Mouse (Mus musculus): ENCODE measurements around the gene Ebi3. TPM values are rescaled to one million over a fixed set of nuclear protein-coding genes. Genes with fewer than 3 reads are reported as not detected.
"Not testable (repeated sequence)": the region's sequence is repeated elsewhere in the genome, so short reads cannot be mapped to it uniquely, and the experiment has no call there.

Ebi3 gene
- polyA plus RNA-seq (2012; rRNA removed), result 2.9 and 3.1 TPM in 2 replicates

- no peak for DNase-seq (ENCODE audit: low spot score)
Measured at GRCm38 (mm10) chr17:55952447-55953027, at the start of gene Ebi3. Ebi3 (plus strand) TSS chr17:55952640.

DNA sequence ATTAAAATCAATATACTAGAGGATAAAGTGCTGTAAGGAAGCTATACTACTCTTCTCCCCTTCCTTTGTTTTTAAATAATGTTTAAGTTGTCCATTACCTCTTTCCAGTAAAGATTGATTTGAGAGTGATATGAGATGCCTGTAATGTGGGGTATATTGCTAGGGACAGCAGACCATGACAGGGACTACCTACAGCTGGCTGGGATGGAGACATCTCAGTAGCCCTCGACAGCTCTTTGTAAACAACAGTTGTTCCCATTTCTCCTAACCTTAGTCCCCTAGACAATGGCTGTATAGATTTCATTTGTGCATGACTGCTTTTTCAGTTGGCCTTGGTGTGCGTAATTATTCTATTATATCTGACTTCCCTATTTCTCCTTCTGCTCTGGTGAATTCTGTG, 49.4 kb upstream of the Ebi3 start:
- DNase-seq (ENCODE audit: low spot score), result no peak

DNA sequence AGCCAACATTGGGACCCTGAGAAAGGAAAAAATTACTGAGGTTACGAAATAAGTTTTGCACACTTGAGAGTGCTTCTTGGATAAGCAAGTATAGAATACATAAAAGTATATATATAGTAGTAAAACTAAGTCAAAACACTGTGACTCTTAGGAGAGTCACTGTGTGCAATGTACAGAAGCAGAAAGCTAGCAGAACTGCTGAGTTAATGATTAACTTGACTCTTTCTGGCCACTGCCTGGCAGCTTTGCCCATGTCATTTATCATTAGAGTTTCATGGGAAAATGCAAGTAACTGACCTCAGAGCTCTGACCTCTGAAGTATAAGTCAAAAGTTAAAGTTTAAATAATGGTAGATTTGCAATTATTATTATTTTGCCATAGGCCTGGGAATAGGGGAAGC, 48.8 kb upstream of the Ebi3 start:
- no peak for DNase-seq (ENCODE audit: low spot score)

DNA sequence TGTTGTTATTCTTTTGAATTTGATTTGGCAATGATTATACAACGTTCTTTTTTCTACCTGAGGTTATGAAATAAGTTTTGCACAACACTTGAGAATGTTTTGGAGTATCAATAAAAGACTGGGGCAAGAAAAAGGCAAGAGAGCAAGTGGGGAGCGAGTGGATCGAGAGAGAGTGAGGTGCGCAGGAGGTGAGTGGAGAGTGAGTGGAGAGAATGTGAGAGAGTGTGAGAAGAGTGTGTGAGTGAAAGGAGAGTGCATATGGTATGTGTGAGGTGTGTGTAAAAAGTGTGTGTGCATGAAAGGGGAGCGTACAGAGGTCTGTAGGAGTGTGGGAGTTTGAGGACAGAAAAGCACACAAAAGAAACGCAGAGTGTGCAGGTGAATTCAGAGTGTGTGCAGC, 48.3 kb upstream of the Ebi3 start:
- DNase-seq (ENCODE audit: low spot score), result no peak

- no peak for DNase-seq (ENCODE audit: low spot score)
Measured at GRCm38 (mm10) chr17:55906669-55907068, 45.8 kb upstream of the Ebi3 start.

DNA sequence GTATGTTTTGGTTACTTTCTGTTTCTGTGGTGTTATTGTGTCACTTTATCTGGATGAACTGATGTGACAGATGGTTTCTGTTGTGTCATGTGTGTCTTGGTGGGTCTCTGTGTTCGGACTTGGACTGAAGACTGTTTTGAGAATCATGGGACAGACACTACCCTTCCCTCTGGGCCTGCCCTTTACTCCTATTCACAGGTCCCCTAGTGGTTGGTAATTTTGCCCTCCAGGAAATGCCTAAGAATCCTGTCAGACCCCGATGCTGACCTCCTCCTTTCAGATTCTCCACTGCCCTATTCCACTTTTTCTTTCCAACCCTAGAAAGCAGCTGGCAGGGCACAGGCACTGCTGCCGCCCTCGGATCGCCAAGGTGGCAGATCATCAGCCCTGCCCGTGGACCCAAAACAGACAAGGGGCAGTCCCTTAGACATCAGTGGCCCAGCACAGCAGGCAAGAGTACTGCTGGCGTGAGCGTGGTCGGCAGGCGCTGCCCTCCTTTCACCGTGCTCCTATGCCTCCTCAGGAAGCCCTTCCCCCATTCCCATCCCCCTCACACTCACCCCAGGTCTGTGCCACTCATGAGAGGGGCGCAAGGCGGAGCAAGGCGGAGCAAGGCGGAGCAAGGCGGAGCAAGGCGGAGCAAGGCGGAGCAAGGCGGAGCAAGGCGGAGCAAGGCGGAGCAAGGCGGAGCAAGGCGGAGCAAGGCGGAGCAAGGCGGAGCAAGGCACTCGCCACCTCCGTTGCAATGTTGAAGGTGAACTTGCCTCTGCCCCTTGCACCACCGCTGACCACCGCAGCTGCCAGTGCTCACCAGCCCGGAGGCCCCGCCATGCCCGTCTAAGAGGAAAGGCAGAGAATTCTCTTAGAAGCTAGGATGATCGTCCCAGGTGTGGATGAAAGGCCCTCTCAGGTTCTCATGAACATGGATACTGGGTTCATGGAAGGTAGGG, 20.6 kb upstream of the Ebi3 start:
- no peak for DNase-seq (ENCODE audit: low spot score)

DNA sequence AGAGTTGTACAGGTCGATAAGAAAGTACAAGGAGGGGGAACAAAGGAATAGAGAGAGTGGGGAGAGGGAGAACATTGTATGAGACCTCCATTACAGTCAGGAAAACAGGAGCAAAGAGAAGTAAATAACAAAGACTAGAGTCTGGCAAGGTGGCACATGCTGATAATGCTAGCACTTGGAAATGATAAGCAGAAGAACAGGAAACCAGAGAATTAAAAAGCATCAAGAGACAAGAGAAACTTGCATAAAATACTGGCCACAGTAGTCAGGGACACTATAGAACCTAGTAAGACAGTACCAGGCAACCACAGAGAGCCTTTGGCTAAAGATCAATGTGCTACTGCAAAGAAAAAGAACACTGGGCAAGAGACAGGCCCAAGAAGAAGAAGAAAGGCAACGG, 19.8 kb upstream of the Ebi3 start:
- no peak for DNase-seq (ENCODE audit: low spot score)

- DNase-seq (ENCODE audit: low spot score), result no peak
Measured at GRCm38 (mm10) chr17:55933191-55933590, 19.2 kb upstream of the Ebi3 start.

DNA sequence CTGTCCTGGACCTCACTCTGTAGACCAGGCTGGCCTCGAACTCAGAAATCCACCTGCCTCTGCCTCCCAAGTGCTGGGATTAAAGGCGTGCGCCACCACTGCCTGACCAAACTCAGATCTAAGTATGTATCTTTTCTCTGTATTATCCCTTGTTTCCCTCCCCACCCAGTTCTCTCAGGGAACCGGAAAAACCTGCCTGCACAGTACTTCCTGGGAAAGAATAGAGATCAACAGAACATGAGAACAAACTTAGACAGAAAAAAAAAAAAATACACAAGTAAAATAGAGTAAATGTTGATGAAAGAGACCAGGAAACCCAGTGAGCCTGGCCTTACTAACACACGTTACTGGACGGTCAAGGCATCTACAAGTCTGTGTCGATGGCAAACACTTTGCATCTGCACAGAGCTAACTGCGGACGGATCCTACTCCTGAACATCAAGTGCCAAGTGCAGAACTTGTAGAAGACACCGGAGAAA, 8.0 kb upstream of the Ebi3 start:
- DNase-seq (ENCODE audit: low spot score), result not testable (repeated sequence)

- peak; percentile 77 for DNase-seq (ENCODE audit: low spot score)
Measured at GRCm38 (mm10) chr17:55944866-55945682, 7.4 kb upstream of the Ebi3 start.

DNA sequence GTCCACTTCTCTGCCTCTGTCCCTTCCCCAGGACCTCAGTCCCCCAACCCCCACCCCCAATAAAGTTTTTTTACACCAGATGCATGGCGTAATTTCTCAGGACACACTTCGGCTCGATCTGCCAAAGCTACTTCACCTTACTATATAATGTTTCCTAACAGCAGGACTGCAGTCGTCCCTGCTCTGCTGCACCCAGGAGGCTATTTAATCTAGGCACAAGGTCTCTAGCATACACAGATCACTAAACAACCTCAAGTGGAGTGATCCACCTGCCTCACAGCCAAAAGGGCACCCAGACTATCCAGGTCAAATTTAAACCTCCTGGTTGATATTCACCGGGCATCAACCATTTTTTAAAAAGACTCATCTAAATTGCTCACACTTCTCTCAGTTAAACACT, 6.7 kb upstream of the Ebi3 start:
- no peak for DNase-seq (ENCODE audit: low spot score)

DNA sequence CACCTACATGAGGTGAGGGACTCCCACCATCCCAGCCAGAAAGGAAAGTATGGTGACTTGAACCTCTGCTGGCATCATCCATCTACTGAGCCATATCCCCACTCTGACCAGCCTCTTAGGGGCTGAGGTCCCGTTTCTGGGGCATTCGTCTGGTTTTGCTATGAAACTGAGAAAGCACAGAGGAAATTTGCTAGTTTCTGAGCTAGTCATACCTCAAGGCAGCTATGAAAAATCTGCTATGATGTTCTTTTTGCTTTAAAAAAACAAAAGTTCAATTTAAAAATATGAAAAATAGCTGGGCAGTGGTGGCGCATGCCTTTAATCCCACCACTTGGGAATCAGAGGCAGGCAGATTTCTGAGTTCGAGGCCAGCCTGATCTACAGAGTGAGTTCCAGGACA, 3.8 kb upstream of the Ebi3 start:
- no peak for DNase-seq (ENCODE audit: low spot score)

DNA sequence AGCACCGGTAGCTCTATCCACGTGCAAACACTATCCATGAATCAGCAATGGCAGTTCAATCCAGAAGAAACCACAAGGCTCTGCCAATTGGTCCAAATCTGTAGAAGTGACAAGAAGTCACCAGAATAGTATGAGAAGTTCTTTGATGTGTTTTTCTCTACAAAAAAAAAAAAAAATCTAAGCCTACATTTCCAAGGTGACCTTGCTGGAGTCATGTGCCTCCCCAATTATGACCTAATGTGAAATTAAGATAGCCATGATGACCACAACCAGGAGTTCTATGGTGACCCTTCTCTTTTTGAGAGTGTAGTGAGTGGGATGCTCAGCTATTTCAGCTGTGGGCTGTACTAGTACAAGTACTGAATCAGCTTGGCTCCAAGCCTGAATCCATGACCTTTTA, 3.0 kb upstream of the Ebi3 start, which contains the start of gene Zfp119b:
Zfp119b (minus strand) TSS at position 101 of the 400 bp plus-strand sequence.
- DNase-seq (ENCODE audit: low spot score), result no peak

DNA sequence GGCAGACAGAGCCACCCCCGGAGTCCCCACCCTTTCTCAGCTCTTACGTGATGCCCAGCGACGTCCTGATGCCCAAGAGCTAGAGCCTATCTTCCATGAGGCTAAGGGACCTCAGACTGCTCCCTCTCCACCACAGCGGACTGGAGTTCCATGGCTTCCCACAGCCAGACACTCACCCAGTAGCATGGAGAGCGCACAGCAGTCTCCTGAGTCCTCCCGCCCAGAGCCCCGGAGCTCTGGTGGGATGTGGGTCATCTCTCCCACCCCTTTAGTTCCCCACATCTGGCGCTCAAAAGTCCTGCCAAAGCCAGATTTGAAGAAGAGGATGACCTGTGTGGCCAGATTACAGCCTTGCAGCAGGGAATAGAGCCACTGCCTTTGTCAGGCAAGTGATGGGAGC, 1.8 kb upstream of the Ebi3 start:
- DNase-seq (ENCODE audit: low spot score), result no peak

- DNase-seq (ENCODE audit: low spot score), result no peak
Measured at GRCm38 (mm10) chr17:55952041-55952440, 399 bp upstream of the Ebi3 start.

GRCm38 (mm10) chr17:55953751-55954150, 1.3 kb downstream of the Ebi3 start:
- DNase-seq (ENCODE audit: low spot score), result no peak

- DNase-seq (ENCODE audit: low spot score), result no peak
Measured at GRCm38 (mm10) chr17:55954229-55954628, 1.8 kb downstream of the Ebi3 start.

- DNase-seq (ENCODE audit: low spot score), result peak; percentile 65
Measured at GRCm38 (mm10) chr17:55956129-55956528, 3.7 kb downstream of the Ebi3 start.

DNA sequence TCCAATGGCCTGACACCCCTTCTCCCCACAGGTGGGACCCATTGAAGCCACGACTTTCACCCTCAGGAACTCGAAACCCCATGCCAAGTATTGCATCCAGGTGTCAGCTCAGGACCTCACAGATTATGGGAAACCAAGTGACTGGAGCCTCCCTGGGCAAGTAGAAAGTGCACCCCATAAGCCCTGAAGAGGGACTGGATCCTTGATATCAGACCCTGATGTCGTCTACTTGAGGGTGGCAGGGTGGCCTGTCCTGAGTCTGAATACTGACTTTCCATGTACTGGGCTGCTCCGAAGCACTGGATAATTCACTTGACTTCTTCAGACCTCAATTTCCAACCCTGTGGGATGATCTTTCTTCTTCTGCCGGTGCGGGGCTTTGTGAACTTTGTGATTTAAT, 4.2 kb downstream of the Ebi3 start:
- no peak for DNase-seq (ENCODE audit: low spot score)

- no peak for DNase-seq (ENCODE audit: low spot score)
Measured at GRCm38 (mm10) chr17:55957168-55957567, 4.7 kb downstream of the Ebi3 start.

DNA sequence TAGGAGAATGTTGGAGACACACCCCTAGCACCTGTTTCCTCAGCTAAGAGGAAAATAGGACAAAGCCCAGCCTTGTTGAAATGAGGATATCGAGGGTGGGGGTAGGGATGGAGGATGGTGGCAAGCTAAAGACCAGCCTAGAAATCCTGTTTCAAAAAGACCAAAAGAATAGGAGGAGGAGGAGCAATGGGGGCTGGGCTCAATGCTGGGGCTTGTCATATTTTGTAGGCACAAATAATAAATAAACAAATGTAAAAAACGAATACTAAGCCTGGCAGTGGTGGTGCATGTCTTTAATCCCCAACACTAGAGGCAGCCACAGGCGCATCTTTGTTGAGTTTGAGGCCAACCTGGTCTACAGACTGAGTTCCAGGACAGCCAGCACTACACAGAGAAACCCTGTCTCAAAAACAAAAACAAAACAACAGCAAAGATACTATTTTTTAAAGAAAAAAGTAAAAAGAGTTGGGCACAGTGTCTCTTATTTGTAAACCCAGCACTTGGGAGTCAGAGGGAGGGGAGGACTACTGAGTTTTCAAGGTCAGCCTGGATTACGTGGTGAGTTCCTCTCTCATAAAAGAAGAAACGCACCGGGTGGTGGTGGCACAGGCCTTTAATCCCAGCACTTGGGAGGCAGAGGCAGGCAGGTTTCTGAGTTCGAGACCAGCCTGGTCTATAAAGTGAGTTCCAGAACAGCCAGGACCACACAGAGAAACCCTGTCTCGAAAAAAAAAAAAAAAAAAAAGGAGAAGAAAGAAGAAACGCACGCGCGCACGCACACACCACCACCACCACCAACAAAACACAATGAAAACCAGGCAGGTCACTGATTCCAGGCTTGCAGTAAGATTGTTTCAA, 5.5 kb downstream of the Ebi3 start:
- DNase-seq (ENCODE audit: low spot score), result no peak
